Mouse (Mus musculus): ENCODE data around the gene Tmem14a. TPM values are rescaled to one million over a fixed set of nuclear protein-coding genes. Genes with fewer than 3 reads are reported as not detected.
A peak's percentile ranks its signal among the peaks of the same experiment; 100 is the strongest.
"Not testable (repeated sequence)": the region's sequence is repeated elsewhere in the genome, so short reads cannot be mapped to it uniquely, and the experiment has no call there.

The Tmem14a gene
- polyA plus RNA-seq, 1 experiment = 0.45 TPM

DNA sequence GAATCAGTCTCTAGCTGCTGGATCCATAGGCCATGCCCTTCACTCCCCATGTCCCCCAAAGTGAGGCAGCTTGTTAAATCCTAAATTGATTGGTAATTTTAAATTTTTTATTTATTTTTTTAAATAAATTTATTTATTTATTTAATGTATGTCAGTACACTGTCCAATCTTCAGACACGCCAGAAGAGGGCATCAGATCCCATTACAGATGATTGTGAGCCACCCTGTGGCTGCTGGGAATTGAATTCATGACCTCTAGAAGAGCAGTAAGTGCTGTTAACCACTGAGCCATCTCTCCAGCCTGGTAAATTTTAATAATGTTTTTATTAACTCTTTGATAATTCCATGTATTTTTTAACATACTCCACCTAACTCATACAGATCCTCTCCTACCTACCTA is 48.4 kb downstream of the Tmem14a start:
- Histone ChIP-seq H3K4me1 (peaks cover 7% of the 10 kb centered on the region), H3K27me3 (replicated peaks) (no peaks in the 10 kb centered on the region), H3K36me3 (replicated peaks; ENCODE audit: low read length) (no peaks in the 10 kb centered on the region), H3K4me3 (replicated peaks) (no peak overlapping the region), H3K9me3 (no peaks in the 10 kb centered on the region)
- TF ChIP-seq FLI1 (IDR thresholded peaks at IDR 0.05; ENCODE audit: low read length) (no peak), GATA1 (IDR thresholded peaks at IDR 0.05; ENCODE audit: borderline replicate concordance, low read length) (no peak)

- not testable (repeated sequence) for H3K27me3 ChIP-seq (replicated peaks); H3K4me3 ChIP-seq (replicated peaks); H3K9me3 ChIP-seq; H3K36me3 ChIP-seq (replicated peaks; ENCODE audit: low read length)
- peaks cover 12% of the 10 kb centered on the region for H3K4me1 ChIP-seq
Observed at GRCm38 (mm10) chr1:21267466-21267865, 49.1 kb downstream of the Tmem14a start.

- no peaks in the 10 kb centered on the region for H3K36me3 ChIP-seq (replicated peaks; ENCODE audit: low read length)
- H3K4me3 ChIP-seq (replicated peaks) = peak overlapping the region; percentile 88
- peaks cover 12% of the 10 kb centered on the region for H3K4me1 ChIP-seq
- TF ChIP-seq GATA1 (IDR thresholded peaks at IDR 0.05; ENCODE audit: borderline replicate concordance, low read length) (no peak), FLI1 (IDR thresholded peaks at IDR 0.05; ENCODE audit: low read length) (no peak)
- H3K27me3 ChIP-seq (replicated peaks) = no peaks in the 10 kb centered on the region
- no peaks in the 10 kb centered on the region for H3K9me3 ChIP-seq
Observed at GRCm38 (mm10) chr1:21271343-21272055, 53.1 kb downstream of the Tmem14a start.

- H3K4me1 ChIP-seq = peaks cover 12% of the 10 kb centered on the region
- H3K4me3 ChIP-seq (replicated peaks) = peak overlapping the region; percentile 88
- H3K9me3 ChIP-seq = no peaks in the 10 kb centered on the region
- no peak for TF ChIP-seq GATA1 (IDR thresholded peaks at IDR 0.05; ENCODE audit: borderline replicate concordance, low read length)
- no peak for TF ChIP-seq FLI1 (IDR thresholded peaks at IDR 0.05; ENCODE audit: low read length)
- no peaks in the 10 kb centered on the region for H3K36me3 ChIP-seq (replicated peaks; ENCODE audit: low read length)
- no peaks in the 10 kb centered on the region for H3K27me3 ChIP-seq (replicated peaks)
Observed at GRCm38 (mm10) chr1:21272056-21272431, 53.7 kb downstream of the Tmem14a start.

DNA sequence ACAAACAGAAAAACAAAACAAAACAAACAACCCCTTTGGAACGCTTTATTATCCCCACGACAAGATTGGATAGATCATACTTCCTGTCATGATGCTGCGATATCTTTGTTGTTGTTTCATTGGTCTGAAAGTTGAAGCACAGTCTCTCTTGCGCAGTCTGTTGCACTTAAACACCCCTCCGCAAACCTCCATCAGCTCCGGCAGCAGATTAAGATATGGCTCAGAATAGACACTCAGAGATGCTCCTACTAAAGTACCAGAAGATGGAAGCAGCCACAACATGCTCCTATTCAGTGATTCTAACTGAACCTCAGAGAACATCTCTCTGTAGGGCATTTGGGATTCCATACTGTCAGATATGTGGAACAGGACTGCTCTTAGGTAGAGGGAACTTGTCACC is 54.7 kb downstream of the Tmem14a start:
- Histone ChIP-seq H3K4me3 (replicated peaks) (no peak overlapping the region), H3K27me3 (replicated peaks) (no peaks in the 10 kb centered on the region), H3K4me1 (peaks cover 12% of the 10 kb centered on the region), H3K36me3 (replicated peaks; ENCODE audit: low read length) (no peaks in the 10 kb centered on the region), H3K9me3 (no peaks in the 10 kb centered on the region)
- TF ChIP-seq FLI1 (IDR thresholded peaks at IDR 0.05; ENCODE audit: low read length) (no peak), GATA1 (IDR thresholded peaks at IDR 0.05; ENCODE audit: borderline replicate concordance, low read length) (no peak)

- H3K27me3 ChIP-seq (replicated peaks) = no peaks in the 10 kb centered on the region
- no peak overlapping the region for H3K4me3 ChIP-seq (replicated peaks)
- H3K4me1 ChIP-seq = peaks cover 12% of the 10 kb centered on the region
- no peaks in the 10 kb centered on the region for H3K36me3 ChIP-seq (replicated peaks; ENCODE audit: low read length)
- no peaks in the 10 kb centered on the region for H3K9me3 ChIP-seq
- TF ChIP-seq FLI1 (IDR thresholded peaks at IDR 0.05; ENCODE audit: low read length) (no peak), GATA1 (IDR thresholded peaks at IDR 0.05; ENCODE audit: borderline replicate concordance, low read length) (no peak)
Observed at GRCm38 (mm10) chr1:21274437-21275040, 56.2 kb downstream of the Tmem14a start.

DNA sequence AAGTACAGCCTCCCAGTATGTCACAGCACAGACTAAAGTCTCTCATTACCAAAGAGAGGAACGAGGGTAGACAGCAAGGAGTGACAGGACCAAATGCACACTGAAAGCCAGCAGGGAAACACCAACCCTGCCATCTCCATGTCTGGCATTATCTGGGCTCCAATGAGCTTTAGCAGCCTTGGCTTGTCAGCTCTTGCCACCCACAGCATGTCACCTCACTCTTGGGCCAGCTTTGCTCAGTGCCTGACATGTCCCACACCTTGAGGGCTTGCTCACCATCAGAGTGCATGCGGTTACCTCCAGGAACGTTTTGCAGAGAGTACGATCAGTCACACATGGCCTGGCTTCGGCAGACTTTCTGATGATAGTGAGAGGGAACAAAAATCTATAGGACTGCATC is 57.0 kb downstream of the Tmem14a start:
- H3K27me3 ChIP-seq (replicated peaks); H3K4me3 ChIP-seq (replicated peaks); H3K36me3 ChIP-seq (replicated peaks; ENCODE audit: low read length); H3K9me3 ChIP-seq: not testable (repeated sequence)
- H3K4me1 ChIP-seq = peaks cover 12% of the 10 kb centered on the region

GRCm38 (mm10) chr1:21276158-21276557 is 57.8 kb downstream of the Tmem14a start:
- not testable (repeated sequence) for H3K36me3 ChIP-seq (replicated peaks; ENCODE audit: low read length); H3K9me3 ChIP-seq; H3K27me3 ChIP-seq (replicated peaks); H3K4me3 ChIP-seq (replicated peaks)
- H3K4me1 ChIP-seq = peaks cover 11% of the 10 kb centered on the region

Other genes starting within 250 kb of the Tmem14a start
- gene Tram2, start 139.3 kb upstream of the Tmem14a start, polyA plus RNA-seq (2012; ENCODE audit: insufficient read depth, low replicate concordance) = 0.22 TPM in 1 of 2 replicates, not detected in the other
- gene Gsta3, start 22.0 kb downstream of the Tmem14a start, polyA plus RNA-seq (2012; ENCODE audit: insufficient read depth, low replicate concordance) = not detected in 2 replicates
- gene Khdc1a, start 131.1 kb downstream of the Tmem14a start, polyA plus RNA-seq (2012; ENCODE audit: insufficient read depth, low replicate concordance) = not detected in 2 replicates
- gene Khdc1c, start 149.8 kb downstream of the Tmem14a start, polyA plus RNA-seq (2012; ENCODE audit: insufficient read depth, low replicate concordance) = not detected in 2 replicates
- not detected in 2 replicates for gene Khdc1b, start 165.0 kb downstream of the Tmem14a start, polyA plus RNA-seq (2012; ENCODE audit: insufficient read depth, low replicate concordance)